33 mouse cellular contexts compared by ENCODE assay signal in the genomic region with DNA sequence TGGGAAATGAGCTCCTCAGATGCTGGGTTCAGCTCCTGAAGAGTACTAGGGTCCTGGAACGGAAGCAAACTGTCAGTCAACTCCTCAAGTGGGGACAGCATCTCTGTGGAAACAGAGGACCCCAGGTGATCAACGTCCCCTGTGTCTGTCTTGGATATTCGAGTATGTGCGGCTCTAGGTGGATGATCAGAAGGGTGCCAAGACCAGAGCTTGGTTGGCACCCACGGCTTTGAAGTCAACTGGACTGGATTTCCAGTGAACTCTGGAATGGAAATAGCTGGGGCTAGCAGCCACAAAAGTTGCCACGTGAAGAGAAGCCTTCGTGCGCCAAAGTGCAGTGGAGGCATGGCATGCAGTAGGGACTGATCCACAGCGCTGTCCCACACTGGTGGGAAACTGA. TPM values are rescaled to one million over a fixed set of nuclear protein-coding genes. Genes with fewer than 3 reads are reported as not detected.
"Had no signal": no experiment of that assay in that cellular context is flagged by ENCODE, and none has a peak within 500 bp of the region (broad histone marks: within the 10 kb centered on the region; RNA-seq: fewer than 3 reads in every experiment).

A gene (minus strand): TSS at position 101 of the 400 bp plus-strand sequence.

- H3K4me3 ChIP-seq: embryonic facial prominence, embryonic 10.5 days; embryonic facial prominence, embryonic 12.5 days; embryonic facial prominence, embryonic 13.5 days; embryonic facial prominence, embryonic 15.5 days; erythroblast, embryonic 14.5 days; forebrain, embryonic 10.5 days; forebrain, embryonic 12.5 days; forebrain, embryonic 13.5 days; forebrain, embryonic 15.5 days; gastrocnemius, adult 2 months; heart, adult 2 months had no signal

- H3K27me3 ChIP-seq: embryonic facial prominence, embryonic 12.5 days; embryonic facial prominence, embryonic 13.5 days; embryonic facial prominence, embryonic 15.5 days; forebrain, embryonic 12.5 days; forebrain, embryonic 13.5 days; forebrain, embryonic 15.5 days had no signal

- H3K4me1 ChIP-seq: embryonic facial prominence, embryonic 10.5 days; embryonic facial prominence, embryonic 12.5 days; embryonic facial prominence, embryonic 13.5 days; embryonic facial prominence, embryonic 15.5 days; forebrain, embryonic 10.5 days; forebrain, embryonic 12.5 days; forebrain, embryonic 13.5 days; forebrain, embryonic 15.5 days had no signal

- DNase-seq: cerebellum, adult 8-10 months; cerebellum, adult 9-10 months; cerebellum, adult 9-11 months; cerebellum, postnatal 10 days; cerebellum, postnatal 14 days; cerebellum, postnatal 25 days; cerebellum, postnatal 36 days; embryo, embryonic 11 days; forebrain, postnatal 0 days; gastrocnemius, adult 2 months; gastrocnemius, postnatal 10 days; gastrocnemius, postnatal 14 days; gastrocnemius, postnatal 25 days; gastrocnemius, postnatal 36 days; heart, adult 11 months; heart, adult 18-20 months; heart, adult 2 months had no signal

- H3K36me3 ChIP-seq: embryonic facial prominence, embryonic 10.5 days; embryonic facial prominence, embryonic 12.5 days; embryonic facial prominence, embryonic 13.5 days; embryonic facial prominence, embryonic 15.5 days; forebrain, embryonic 10.5 days; forebrain, embryonic 12.5 days; forebrain, embryonic 15.5 days had no signal

- H3K27ac ChIP-seq: embryonic facial prominence, embryonic 10.5 days; embryonic facial prominence, embryonic 12.5 days; embryonic facial prominence, embryonic 13.5 days; embryonic facial prominence, embryonic 15.5 days; forebrain, embryonic 10.5 days; forebrain, embryonic 12.5 days; forebrain, embryonic 13.5 days; forebrain, embryonic 15.5 days; gastrocnemius, adult 2 months; heart, adult 2 months had no signal

RNA-seq across cellular contexts. Expression of the gene that starts here (rescaled TPM):
- polyA plus RNA-seq: cortical plate, adult 2 months; embryonic facial prominence, embryonic 10.5 days; embryonic facial prominence, embryonic 11.5 days; embryonic facial prominence, embryonic 12.5 days; embryonic facial prominence, embryonic 13.5 days; embryonic facial prominence, embryonic 14.5 days; embryonic facial prominence, embryonic 15.5 days; erythroblast, embryonic 14.5 days; forebrain, embryonic 10.5 days; forebrain, embryonic 11.5 days; forebrain, embryonic 12.5 days; forebrain, embryonic 13.5 days; forebrain, embryonic 14.5 days; forebrain, embryonic 15.5 days; forebrain, embryonic 16.5 days; forebrain, postnatal 0 days; frontal cortex, adult 2 months; heart, adult 2 months had no signal
